Mouse (Mus musculus): ENCODE results near the gene Cog1.
A peak's percentile ranks its signal among the peaks of the same experiment; 100 is the strongest.
"Not testable (repeated sequence)": the region's sequence is repeated elsewhere in the genome, so short reads cannot be mapped to it uniquely, and the experiment has no call there.

The Cog1 gene

DNA sequence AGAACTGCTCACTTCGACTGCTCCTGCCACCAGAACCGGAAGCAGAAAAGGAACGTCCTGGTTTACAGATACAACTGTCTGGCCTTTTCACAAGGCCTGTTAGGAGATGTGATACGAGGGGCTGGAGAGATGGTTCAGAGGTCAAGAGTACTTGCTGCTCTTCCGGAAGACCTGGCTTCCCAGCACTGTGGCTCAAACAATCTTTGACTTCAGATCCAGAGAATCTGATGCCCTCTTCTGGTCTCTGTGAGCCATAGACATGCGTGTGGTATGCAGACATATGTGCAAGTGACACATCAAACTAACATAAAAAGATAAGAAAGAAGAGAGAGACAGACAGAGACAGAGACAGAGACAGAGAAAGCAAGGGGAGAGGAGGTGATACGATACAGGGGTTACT, 16.7 kb upstream of the Cog1 start:
- no peak for DNase-seq

- DNase-seq = no peak
These were observed 15.6 kb upstream of the Cog1 start for GRCm38 (mm10) chr11:113633398-113633797.

- DNase-seq = no peak
These were observed 14.3 kb upstream of the Cog1 start for GRCm38 (mm10) chr11:113634699-113635121.

DNA sequence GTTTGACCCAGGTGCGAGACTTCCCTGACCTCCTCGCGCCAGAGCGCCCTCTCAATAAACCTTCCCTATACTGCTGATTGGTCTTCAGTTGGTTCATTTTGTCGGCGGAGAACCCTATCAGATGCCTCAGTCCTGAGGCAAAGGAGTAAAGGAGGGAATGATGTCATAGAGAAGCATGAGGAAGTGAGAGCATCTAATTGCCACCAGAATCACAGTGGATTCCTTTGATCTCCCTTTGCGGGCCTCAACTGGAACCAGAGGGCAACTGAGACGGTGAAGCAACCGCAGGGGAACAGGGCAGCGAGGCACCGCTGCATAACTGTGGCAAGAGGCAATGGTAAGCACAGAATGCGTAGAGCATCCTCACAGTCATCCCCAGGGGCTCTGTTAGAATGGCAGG, 10.3 kb upstream of the Cog1 start:
- DNase-seq = no peak

DNA sequence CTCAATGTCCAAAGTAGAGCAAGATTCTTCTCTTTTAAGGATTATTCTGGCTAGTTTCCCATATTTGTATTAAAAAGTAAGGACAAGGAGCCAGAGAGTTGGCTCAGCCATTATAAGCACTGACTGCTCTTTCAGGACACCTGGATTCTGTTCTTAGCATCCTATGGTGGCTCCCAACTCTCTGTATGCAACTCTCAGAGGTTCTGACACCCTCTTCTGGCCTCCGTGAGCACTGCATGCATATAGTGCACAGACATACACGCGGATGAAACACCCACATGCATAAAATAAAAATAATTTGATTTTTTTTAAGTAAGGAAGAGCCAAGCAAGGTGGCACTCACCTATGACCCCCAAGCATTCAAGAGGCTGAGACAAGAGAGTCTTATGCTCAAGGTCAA, 3.8 kb upstream of the Cog1 start:
- DNase-seq = no peak

- peak; percentile 64 to 90 for DNase-seq
These were observed 817 bp upstream of the Cog1 start for GRCm38 (mm10) chr11:113648152-113648551.

DNA sequence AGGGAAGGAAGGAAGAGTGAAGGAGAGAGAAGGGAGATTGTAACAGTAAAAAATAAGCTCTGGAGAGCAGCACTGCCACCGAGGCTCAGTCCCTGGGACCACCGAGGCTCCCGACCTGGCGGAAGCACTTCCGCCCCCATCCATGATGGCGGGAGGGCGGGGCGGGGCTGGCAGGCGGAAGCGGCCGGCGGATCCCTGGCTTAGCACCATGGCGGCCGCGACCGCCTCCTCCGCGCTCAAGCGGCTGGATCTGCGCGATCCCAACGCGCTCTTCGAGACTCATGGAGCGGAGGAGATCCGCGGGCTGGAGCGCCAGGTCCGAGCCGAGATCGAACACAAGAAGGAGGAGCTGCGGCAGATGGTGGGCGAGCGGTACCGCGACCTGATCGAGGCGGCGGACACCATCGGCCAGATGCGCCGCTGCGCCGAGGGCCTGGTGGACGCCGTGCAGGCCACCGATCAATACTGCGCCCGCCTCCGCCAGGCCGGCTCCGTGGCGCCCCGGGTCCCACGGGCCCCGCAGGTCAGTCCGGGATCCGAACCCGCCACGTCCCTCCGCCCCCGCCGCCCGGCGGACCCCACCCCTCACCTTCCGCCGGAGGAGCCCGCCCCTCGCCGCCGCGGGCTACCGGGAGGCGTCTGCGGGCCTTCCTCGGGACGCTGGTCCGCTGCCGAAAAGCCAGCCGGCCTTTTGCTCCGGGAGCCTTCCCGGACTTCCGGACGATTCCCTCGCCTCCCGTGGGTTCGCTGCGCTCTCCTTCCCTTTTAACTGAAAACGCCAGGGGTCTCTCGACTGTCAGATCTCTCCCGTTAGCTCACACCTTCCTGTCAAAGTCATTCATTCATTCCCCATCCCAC, 613 bp downstream of the Cog1 start, which contains the start of gene Slc39a11:
TSS of gene Slc39a11 (minus strand) at position 727 of the 858 bp plus-strand sequence.
- peak; percentile 47 to 69 for DNase-seq

DNA sequence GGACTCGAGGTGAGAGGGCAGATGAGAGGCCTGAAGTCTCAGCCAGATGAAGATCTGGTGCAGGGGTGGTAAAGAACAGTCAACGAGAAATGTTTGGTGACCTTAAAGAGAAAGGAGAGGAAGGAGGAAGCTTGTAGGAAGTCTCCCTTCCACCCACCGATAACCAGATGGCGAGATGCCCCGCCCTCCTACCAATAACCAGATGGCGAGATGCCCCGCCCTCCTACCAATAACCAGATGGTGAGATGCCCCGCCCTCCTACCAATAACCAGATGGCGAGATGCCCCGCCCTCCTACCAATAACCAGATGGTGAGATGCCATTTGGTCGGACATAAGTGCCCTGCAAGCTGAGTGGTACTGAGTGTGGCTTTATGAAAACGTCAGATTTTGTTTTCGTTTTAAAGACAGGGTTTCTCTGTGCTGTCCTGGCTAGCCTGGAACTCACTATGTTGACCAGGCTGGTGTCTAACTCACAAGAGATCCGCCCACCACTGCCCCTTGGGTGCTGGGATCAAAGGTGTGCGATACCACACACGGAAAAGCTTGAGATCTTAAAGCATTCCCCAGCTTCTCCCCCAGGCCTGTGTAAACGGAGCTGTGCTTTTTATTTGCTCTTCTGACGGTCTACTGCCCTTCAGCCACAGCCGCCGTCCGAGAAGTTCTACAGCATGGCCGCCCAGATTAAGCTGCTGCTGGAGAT, 2.4 kb downstream of the Cog1 start:
- no peak for DNase-seq

GRCm38 (mm10) chr11:113651907-113652273, 2.9 kb downstream of the Cog1 start:
- no peak for DNase-seq

- no peak for DNase-seq
These were observed 3.5 kb downstream of the Cog1 start for GRCm38 (mm10) chr11:113652516-113652915.

- no peak for DNase-seq
These were observed 5.1 kb downstream of the Cog1 start for GRCm38 (mm10) chr11:113654105-113654504.

- DNase-seq = no peak
These were observed 5.7 kb downstream of the Cog1 start for GRCm38 (mm10) chr11:113654561-113655270.

DNA sequence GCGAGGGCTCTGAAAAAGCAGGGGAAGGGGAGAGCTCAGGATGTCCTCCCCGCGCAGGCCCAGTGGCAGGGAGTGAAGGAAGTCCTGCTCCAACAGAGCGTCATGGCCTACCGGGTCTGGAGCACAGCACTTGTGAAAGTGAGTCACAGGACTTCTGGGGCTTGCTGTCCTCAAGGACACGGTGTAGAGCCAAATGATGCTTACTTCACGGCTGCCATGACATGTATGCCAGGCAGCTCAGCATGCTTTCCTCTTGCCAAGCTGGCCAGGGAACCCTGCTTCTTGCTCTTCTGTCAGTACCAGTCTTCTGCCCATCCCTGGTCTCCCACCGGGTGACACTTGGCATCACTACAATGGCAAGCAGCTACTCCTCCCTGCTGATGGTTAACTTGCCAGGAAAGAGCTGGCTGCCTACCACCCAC, 7.6 kb downstream of the Cog1 start:
- no peak for DNase-seq

- DNase-seq = no peak
These were observed 8.3 kb downstream of the Cog1 start for GRCm38 (mm10) chr11:113657221-113657620.

DNA sequence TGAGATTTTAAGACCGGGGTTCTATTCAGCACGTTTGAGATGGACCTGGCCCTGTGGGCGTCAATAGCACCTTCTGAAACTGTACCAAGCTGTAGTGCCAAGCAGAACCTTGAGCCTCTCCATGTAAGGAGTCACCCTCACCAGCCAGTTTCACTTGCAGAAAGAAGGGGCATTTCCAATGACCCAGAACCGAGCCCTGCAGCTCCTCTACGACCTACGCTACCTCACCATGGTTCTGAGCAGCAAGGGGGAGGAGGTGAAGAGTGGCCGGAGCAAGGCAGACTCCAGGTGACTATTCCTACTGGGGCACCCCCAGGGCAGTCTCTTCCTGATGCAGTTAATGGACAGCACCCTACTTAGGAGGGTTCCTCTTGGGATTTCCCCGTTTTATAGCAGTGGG, 9.3 kb downstream of the Cog1 start:
- DNase-seq = no peak

- DNase-seq = no peak
These were observed 9.8 kb downstream of the Cog1 start for GRCm38 (mm10) chr11:113658763-113659162.

GRCm38 (mm10) chr11:113660213-113660612, 11.2 kb downstream of the Cog1 start:
- DNase-seq = not testable (repeated sequence)

GRCm38 (mm10) chr11:113660940-113661339, 12.0 kb downstream of the Cog1 start:
- no peak for DNase-seq

GRCm38 (mm10) chr11:113661835-113662351, 12.9 kb downstream of the Cog1 start:
- DNase-seq = no peak

DNA sequence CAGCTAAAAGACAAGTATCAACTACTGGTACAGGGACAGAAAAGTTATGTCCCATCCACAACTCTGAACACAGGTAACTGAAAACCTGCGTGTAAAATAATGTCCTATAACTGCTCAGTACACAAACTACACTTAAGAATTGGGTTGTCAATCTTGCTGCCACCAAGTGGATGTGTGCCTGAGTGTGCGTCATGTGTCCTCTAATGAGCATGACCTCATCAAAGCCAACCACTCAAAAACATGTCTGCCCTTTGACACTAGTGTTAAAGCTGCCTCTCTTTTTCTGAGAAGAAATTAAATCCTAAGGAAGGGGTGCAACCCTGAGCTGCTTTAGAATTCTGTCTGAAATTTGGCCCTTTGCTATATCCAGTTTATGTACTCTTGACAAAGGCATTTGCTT, 15.3 kb downstream of the Cog1 start:
- no peak for DNase-seq

DNA sequence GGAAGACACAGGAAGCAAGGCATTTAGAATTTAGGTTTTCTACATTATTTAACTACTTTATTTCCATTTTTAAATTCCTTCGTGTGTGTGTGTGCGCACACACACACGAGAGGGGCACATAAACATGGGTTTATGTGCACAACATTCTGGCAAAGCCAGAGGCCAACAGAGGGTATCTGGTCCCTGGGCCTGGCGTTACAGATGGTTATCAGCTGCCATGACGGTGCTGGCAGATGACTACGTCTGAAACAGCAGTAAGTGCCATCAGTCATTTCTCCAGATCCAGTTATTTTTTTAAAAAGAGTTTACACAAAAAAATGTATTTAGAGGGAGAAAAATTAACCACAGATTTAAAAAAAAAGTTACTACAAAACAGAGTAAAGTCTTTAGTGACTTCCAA, 17.2 kb downstream of the Cog1 start:
- no peak for DNase-seq

DNA sequence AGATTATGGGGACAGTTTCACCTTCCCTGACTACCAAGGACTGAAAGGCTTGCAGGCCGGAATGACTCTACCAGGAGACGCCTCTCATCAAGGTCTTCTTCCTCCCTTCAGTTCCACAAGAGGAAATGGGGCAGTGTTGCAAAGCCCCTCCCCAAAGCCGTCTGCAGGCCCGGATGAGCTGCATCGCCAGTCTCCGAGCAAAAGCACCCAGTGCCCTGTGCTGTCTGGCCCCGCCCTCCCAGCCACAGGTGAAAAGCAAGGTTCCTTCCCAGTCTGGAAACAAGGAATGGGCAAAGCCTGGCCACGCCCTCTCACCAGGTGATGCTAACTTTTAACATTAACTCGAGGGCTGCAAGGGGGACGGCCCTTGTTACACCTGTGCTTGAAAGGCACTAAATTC, 17.7 kb downstream of the Cog1 start:
- DNase-seq = no peak

- DNase-seq = no peak
These were observed 18.2 kb downstream of the Cog1 start for GRCm38 (mm10) chr11:113667122-113667521.

Measured in spleen, adult 18-20 months (tissue).